Comparison of ENCODE assay signal across 8 mouse cellular contexts in the genomic region with DNA sequence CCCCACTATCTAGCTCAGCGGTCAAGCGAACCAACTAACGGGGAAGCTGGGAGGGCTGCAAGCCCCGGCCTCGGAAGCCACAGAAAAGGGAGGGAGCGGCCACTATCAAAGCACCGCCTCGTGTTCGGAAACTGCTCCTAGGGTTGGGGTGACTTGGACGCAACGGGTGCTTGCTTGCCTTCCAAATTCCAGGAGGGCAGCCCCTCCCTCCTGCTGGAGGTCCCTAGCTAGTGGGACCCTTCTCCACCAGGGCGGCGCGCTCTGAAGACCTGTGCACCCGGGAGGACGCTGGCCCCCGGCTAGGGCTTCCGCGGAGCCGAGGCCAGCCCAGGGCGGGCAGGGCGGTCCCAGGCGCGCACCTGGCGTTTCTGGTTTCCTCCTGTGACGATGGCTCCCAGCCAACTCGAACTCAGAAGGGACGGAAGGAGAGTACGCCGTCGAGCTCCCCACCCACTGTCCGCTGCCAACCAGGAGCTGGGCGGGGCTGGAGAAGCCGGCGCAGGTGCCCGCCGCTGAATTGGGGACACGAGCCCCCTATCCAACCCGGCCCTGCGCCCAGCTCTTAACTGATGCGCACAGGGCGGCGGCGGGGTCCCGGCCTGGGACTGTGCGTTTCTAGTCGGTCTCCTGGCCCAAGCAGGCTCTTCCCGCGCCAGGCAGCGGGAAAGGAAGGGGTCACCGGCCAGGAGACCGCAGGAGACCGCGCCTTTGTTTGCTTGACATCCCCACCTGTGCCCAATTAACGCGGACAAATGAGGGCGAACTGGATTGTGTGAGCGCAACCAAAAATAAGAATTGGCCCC. TPM values are rescaled to one million over a fixed set of nuclear protein-coding genes. Genes with fewer than 3 reads are reported as not detected.
DNase-seq lines count a peak whose midpoint lies in the region; ATAC-seq lines count a peak whose summit lies in the region.

No protein-coding gene starts in this region.

- peak overlapping the region; percentile 59 for H3K4me3 ChIP-seq in forebrain, embryonic 10.5 days
- H3K4me3 ChIP-seq in hindbrain, embryonic 16.5 days (ENCODE audit: low read length) = peak overlapping the region; percentile 43
- H3K4me3 ChIP-seq in liver, embryonic 12.5 days = peak overlapping the region; percentile 50

- peaks cover 37% of the 10 kb centered on the region for H3K27me3 ChIP-seq in forebrain, embryonic 10.5 days (ENCODE audit: poor library complexity, severe bottlenecking)
- H3K27me3 ChIP-seq in hindbrain, embryonic 16.5 days (replicated peaks; ENCODE audit: control insufficient read depth, insufficient read depth, low read length) = peaks cover 8% of the 10 kb centered on the region
- H3K27me3 ChIP-seq in liver, embryonic 12.5 days (replicated peaks) = peaks cover 23% of the 10 kb centered on the region

- no peaks in the 10 kb centered on the region for H3K36me3 ChIP-seq in forebrain, embryonic 10.5 days (replicated peaks)
- no peaks in the 10 kb centered on the region for H3K36me3 ChIP-seq in hindbrain, embryonic 16.5 days (ENCODE audit: control insufficient read depth, insufficient read depth, low read length)
- H3K36me3 ChIP-seq in liver, embryonic 12.5 days = no peaks in the 10 kb centered on the region

- no peaks in the 10 kb centered on the region for H3K9me3 ChIP-seq in forebrain, embryonic 10.5 days
- H3K9me3 ChIP-seq in hindbrain, embryonic 16.5 days (ENCODE audit: control insufficient read depth, low read length) = no peaks in the 10 kb centered on the region
- H3K9me3 ChIP-seq in liver, embryonic 12.5 days (replicated peaks) = no peaks in the 10 kb centered on the region

- under 1% methylated on average over 58 of the region's 58 CpGs for WGBS in forebrain, embryonic 10.5 days
- under 1% methylated on average over 51 of the region's 58 CpGs for WGBS in hindbrain, embryonic 16.5 days
- under 1% methylated on average over 58 of the region's 58 CpGs for WGBS in liver, embryonic 12.5 days (ENCODE audit: insufficient replicate concordance)

- peak overlapping the region; percentile 78 for H3K27ac ChIP-seq in forebrain, embryonic 10.5 days
- H3K27ac ChIP-seq in hindbrain, embryonic 16.5 days (ENCODE audit: low read depth, low read length) = no peak overlapping the region
- H3K27ac ChIP-seq in liver, embryonic 12.5 days = no peak overlapping the region

- H3K4me1 ChIP-seq in forebrain, embryonic 10.5 days = peaks cover 27% of the 10 kb centered on the region
- H3K4me1 ChIP-seq in hindbrain, embryonic 16.5 days (ENCODE audit: control insufficient read depth, insufficient read depth, low read depth, low read length) = peaks cover 8% of the 10 kb centered on the region
- H3K4me1 ChIP-seq in liver, embryonic 12.5 days = peaks cover 16% of the 10 kb centered on the region

- DNase-seq in CD4-positive helper T cell, adult 2 months (ENCODE audit: low read depth, low spot score) = peak; percentile 79
- DNase-seq in adrenal gland, postnatal 14 days = peak; percentile 55
- peak; percentile 38 for DNase-seq in forebrain, embryonic 10.5 days (ENCODE audit: extremely low spot score, low spot score)
- DNase-seq in naive thymus-derived CD4-positive, alpha-beta T cell, adult 2 months (ENCODE audit: low read depth) = peak; percentile 80
- DNase-seq in testis, postnatal 10 days (ENCODE audit: low spot score) = peak; percentile 74
- no peak for DNase-seq in left cerebral cortex, adult 11 months (ENCODE audit: low spot score)

- ATAC-seq in hindbrain, embryonic 16.5 days = peak; percentile 37; the same call in 1 of the 2 replicates
- peak; percentile 58 for ATAC-seq in liver, embryonic 12.5 days

- peak overlapping the region; percentile 73 for H3K4me2 ChIP-seq in hindbrain, embryonic 16.5 days (ENCODE audit: low read length)
- peak overlapping the region; percentile 73 for H3K4me2 ChIP-seq in liver, embryonic 12.5 days

- peak overlapping the region; percentile 57 for H3K9ac ChIP-seq in hindbrain, embryonic 16.5 days (ENCODE audit: low read depth, low read length)
- H3K9ac ChIP-seq in liver, embryonic 12.5 days = peak overlapping the region; percentile 40; the same call in 1 of the 2 replicates

RNA-seq across cellular contexts. Expression of a gene that starts 18.5 kb away (rescaled TPM):
- total RNA-seq in adrenal gland, postnatal 14 days (2021) = 0.70 TPM in 1 of 2 replicates, not detected in the other
- polyA plus RNA-seq in forebrain, embryonic 10.5 days (2016; fragmentation: Nextera tagmentation; extraction: Ambion mirVana) = 0.10 and 0.41 TPM in 2 replicates
- polyA plus RNA-seq in hindbrain, embryonic 16.5 days (2015; fragmentation: Nextera tagmentation; extraction: Ambion mirVana) = not detected in 2 replicates
- polyA plus RNA-seq in liver, embryonic 12.5 days (2016; fragmentation: Nextera tagmentation; extraction: Ambion mirVana) = 0.07 and 0.15 TPM in 2 replicates

RNA-seq across cellular contexts. Expression of a gene that starts 32.1 kb away (rescaled TPM):
- total RNA-seq in adrenal gland, postnatal 14 days (2021) = 10.4 and 12.7 TPM in 2 replicates
- 81.2 and 86.9 TPM in 2 replicates for polyA plus RNA-seq in forebrain, embryonic 10.5 days (2016; fragmentation: Nextera tagmentation; extraction: Ambion mirVana)
- 28.0 and 31.3 TPM in 2 replicates for polyA plus RNA-seq in hindbrain, embryonic 16.5 days (2015; fragmentation: Nextera tagmentation; extraction: Ambion mirVana)
- 19.6 and 20.3 TPM in 2 replicates for polyA plus RNA-seq in liver, embryonic 12.5 days (2016; fragmentation: Nextera tagmentation; extraction: Ambion mirVana)

RNA-seq across cellular contexts. Expression of a gene that starts 51.7 kb away (rescaled TPM):
- total RNA-seq in adrenal gland, postnatal 14 days (2021) = 2.4 TPM in 1 of 2 replicates, not detected in the other
- polyA plus RNA-seq in forebrain, embryonic 10.5 days (2016; fragmentation: Nextera tagmentation; extraction: Ambion mirVana) = 0.72 and 1.1 TPM in 2 replicates
- 1.7 and 1.8 TPM in 2 replicates for polyA plus RNA-seq in hindbrain, embryonic 16.5 days (2015; fragmentation: Nextera tagmentation; extraction: Ambion mirVana)
- 0.77 and 0.99 TPM in 2 replicates for polyA plus RNA-seq in liver, embryonic 12.5 days (2016; fragmentation: Nextera tagmentation; extraction: Ambion mirVana)

RNA-seq across cellular contexts. Expression of a gene that starts 52.6 kb away (rescaled TPM):
- total RNA-seq in adrenal gland, postnatal 14 days (2021) = not detected in 2 replicates
- 0.87 and 1.1 TPM in 2 replicates for polyA plus RNA-seq in forebrain, embryonic 10.5 days (2016; fragmentation: Nextera tagmentation; extraction: Ambion mirVana)
- polyA plus RNA-seq in hindbrain, embryonic 16.5 days (2015; fragmentation: Nextera tagmentation; extraction: Ambion mirVana) = 0.40 and 0.52 TPM in 2 replicates
- polyA plus RNA-seq in liver, embryonic 12.5 days (2016; fragmentation: Nextera tagmentation; extraction: Ambion mirVana) = 0.06 and 0.19 TPM in 2 replicates
